Mouse (Mus musculus): ENCODE results near the gene Prep.

Gene Prep

GRCm38 (mm10) chr10:45066931-45067308 is at the start of gene Prep:
Prep (plus strand) TSS chr10:45067203.
- peak; percentile 87 for DNase-seq (ENCODE audit: low read depth)

- DNase-seq (ENCODE audit: low read depth) = no peak
These were observed 49.7 kb upstream of the Prep start for GRCm38 (mm10) chr10:45017352-45017751.

GRCm38 (mm10) chr10:45017851-45018250 is 49.2 kb upstream of the Prep start:
- no peak for DNase-seq (ENCODE audit: low read depth)

GRCm38 (mm10) chr10:45019418-45019817 is 47.6 kb upstream of the Prep start:
- peak; percentile 56 for DNase-seq (ENCODE audit: low read depth)

- no peak for DNase-seq (ENCODE audit: low read depth)
These were observed 47.2 kb upstream of the Prep start for GRCm38 (mm10) chr10:45019849-45020248.

- no peak for DNase-seq (ENCODE audit: low read depth)
These were observed 46.7 kb upstream of the Prep start for GRCm38 (mm10) chr10:45020291-45020690.

GRCm38 (mm10) chr10:45025184-45025583 is 41.8 kb upstream of the Prep start:
- no peak for DNase-seq (ENCODE audit: low read depth)

GRCm38 (mm10) chr10:45026935-45027334 is 40.1 kb upstream of the Prep start:
- no peak for DNase-seq (ENCODE audit: low read depth)

- DNase-seq (ENCODE audit: low read depth) = peak; percentile 82
These were observed 21.6 kb upstream of the Prep start for GRCm38 (mm10) chr10:45045268-45045928.

- DNase-seq (ENCODE audit: low read depth) = peak; percentile 53
These were observed 18.8 kb upstream of the Prep start for GRCm38 (mm10) chr10:45048158-45048557.

- peak; percentile 58 for DNase-seq (ENCODE audit: low read depth)
These were observed 18.4 kb upstream of the Prep start for GRCm38 (mm10) chr10:45048622-45049021.

- peak; percentile 87 for DNase-seq (ENCODE audit: low read depth)
These were observed 15.8 kb upstream of the Prep start for GRCm38 (mm10) chr10:45051125-45051744.

GRCm38 (mm10) chr10:45058361-45058760 is 8.6 kb upstream of the Prep start:
- DNase-seq (ENCODE audit: low read depth) = no peak

GRCm38 (mm10) chr10:45060841-45061240 is 6.2 kb upstream of the Prep start:
- no peak for DNase-seq (ENCODE audit: low read depth)

GRCm38 (mm10) chr10:45066131-45066930 is 672 bp upstream of the Prep start:
- peak; percentile 77 for DNase-seq (ENCODE audit: low read depth)

GRCm38 (mm10) chr10:45067436-45067925 is 478 bp downstream of the Prep start:
- DNase-seq (ENCODE audit: low read depth) = peak; percentile 74

- DNase-seq (ENCODE audit: low read depth) = peak; percentile 59
These were observed 2.6 kb downstream of the Prep start for GRCm38 (mm10) chr10:45069557-45069956.

GRCm38 (mm10) chr10:45070362-45070761 is 3.4 kb downstream of the Prep start:
- DNase-seq (ENCODE audit: low read depth) = no peak

- DNase-seq (ENCODE audit: low read depth) = no peak
These were observed 4.2 kb downstream of the Prep start for GRCm38 (mm10) chr10:45070929-45071813.

- DNase-seq (ENCODE audit: low read depth) = no peak
These were observed 5.3 kb downstream of the Prep start for GRCm38 (mm10) chr10:45072339-45072738.

- no peak for DNase-seq (ENCODE audit: low read depth)
These were observed 7.5 kb downstream of the Prep start for GRCm38 (mm10) chr10:45074543-45074942.

Measured in 416B (cell line).